Mouse (Mus musculus) stomach, postnatal 0 days (tissue): ENCODE data around the gene Trappc10. TPM values are rescaled to one million over a fixed set of nuclear protein-coding genes. Genes with fewer than 3 reads are reported as not detected.

Experiments used
- ATAC-seq: fragments of 200-750 bp; cut with Nextera tagmentation; 2 replicates; pipeline ENCODE4 v1.8.0; 2017; ENCODE audit not compliant: low FRiP score, low TSS enrichment
- DNase-seq: peaks from one replicate; pipeline ENCODE4 v3.0.0-alpha.2; 2016; ENCODE audit warnings: low spot score
- H3K27ac ChIP-seq: fragments of 300-500 bp; sonication (generic); replicated peaks from 2 replicates; pipeline ENCODE4 v1.5.1; 2014; ENCODE audit warnings: mild to moderate bottlenecking, control low read depth
- H3K27me3 ChIP-seq: fragments of 300-500 bp; sonication (generic); 2 replicates; pipeline ENCODE4 v1.6.1; 2014; ENCODE audit warnings: low read length; ENCODE audit not compliant: control insufficient read depth, insufficient read depth
- H3K36me3 ChIP-seq: fragments of 300-500 bp; sonication (generic); 2 replicates; pipeline ENCODE4 v1.6.1; 2014; ENCODE audit warnings: low read length, mixed read lengths; ENCODE audit not compliant: control insufficient read depth, insufficient read depth
- H3K4me1 ChIP-seq: fragments of 300-500 bp; sonication (generic); replicated peaks from 2 replicates; pipeline ENCODE4 v1.6.1; 2014; ENCODE audit warnings: antibody characterized with exemption; ENCODE audit not compliant: control insufficient read depth, insufficient read depth
- H3K4me2 ChIP-seq: fragments of 300-500 bp; sonication (generic); replicated peaks from 2 replicates; pipeline ENCODE4 v1.6.1; 2014; ENCODE audit warnings: low read depth, mild to moderate bottlenecking, control low read depth, moderate library complexity
- H3K4me3 ChIP-seq: fragments of 300-500 bp; sonication (generic); 2 replicates; pipeline ENCODE4 v1.5.1; 2014; ENCODE audit warnings: low read depth, low read length, control low read depth
- H3K9ac ChIP-seq: fragments of 300-500 bp; sonication (generic); 2 replicates; pipeline ENCODE4 v1.6.1; 2014; ENCODE audit warnings: mild to moderate bottlenecking, low read length, control low read depth, mixed read lengths
- H3K9me3 ChIP-seq: fragments of 300-500 bp; sonication (generic); 2 replicates; pipeline ENCODE4 v1.6.1; 2016; ENCODE audit warnings: low read length; ENCODE audit not compliant: control insufficient read depth
- CTCF ChIP-seq: IDR thresholded peaks from 2 replicates; pipeline ENCODE4 v1.5.1; 2016; ENCODE audit warnings: antibody characterized with exemption, low read depth, mild to moderate bottlenecking, moderate library complexity
- EP300 ChIP-seq: optimal IDR thresholded peaks from 2 replicates; pipeline ENCODE3; 2016; ENCODE audit warnings: antibody characterized with exemption
- WGBS: fragments of 180-500 bp; shearing (Covaris S2); extraction: QIAGEN DNeasy Blood & Tissue Kit; methylation state at CpG from one replicate; pipeline ENCODE4 v1.1.7; 2014; 5-methylcytosine and 5-hydroxymethylcytosine counted together
- polyA plus RNA-seq: library from polyadenylated mRNA; unstranded; fragments of >200 nt; fragmentation: Nextera tagmentation; extraction: Ambion mirVana; gene quantifications from 2 replicates; pipeline ENCODE4 v1.2.1, GENCODE M21; 2015

The Trappc10 gene
- polyA plus RNA-seq, 1 experiment from 2014 or later, result 17.8 TPM

- DNase-seq (no peak), ATAC-seq (no peak; the same call in 1 of the 2 replicates)
- H3K4me1 ChIP-seq, result no peaks in the 10 kb centered on the region
- no peaks in the 10 kb centered on the region for H3K9me3 ChIP-seq
- H3K27me3 ChIP-seq, result no peaks in the 10 kb centered on the region
- H3K4me2 ChIP-seq, result no peak overlapping the region
- no peaks in the 10 kb centered on the region for H3K36me3 ChIP-seq
- no peak overlapping the region for H3K9ac ChIP-seq
- 65% methylated on average over 10 of the region's 10 CpGs for WGBS
- TF ChIP-seq CTCF (no peak), EP300 (no peak)
- peak overlapping the region; percentile 30; the same call in 1 of the 2 replicates for H3K27ac ChIP-seq
- H3K4me3 ChIP-seq, result no peak overlapping the region
Observed at GRCm38 (mm10) chr10:78148834-78149766, 95.3 kb downstream of the Trappc10 start.

- Histone ChIP-seq H3K4me2 (no peak overlapping the region), H3K4me3 (no peak overlapping the region), H3K27ac (peak overlapping the region; percentile 30; the same call in 1 of the 2 replicates), H3K27me3 (no peaks in the 10 kb centered on the region), H3K9me3 (no peaks in the 10 kb centered on the region), H3K9ac (no peak overlapping the region), H3K4me1 (no peaks in the 10 kb centered on the region), H3K36me3 (no peaks in the 10 kb centered on the region)
- TF ChIP-seq CTCF (no peak), EP300 (no peak)
- ATAC-seq (0 out of 2 replicates have a peak, but pooled peaks have one; percentile 25), DNase-seq (no peak)
- WGBS, result 54% methylated on average over 4 of the region's 4 CpGs
Observed at GRCm38 (mm10) chr10:78147908-78148441, 96.5 kb downstream of the Trappc10 start.

- no peaks in the 10 kb centered on the region for H3K4me1 ChIP-seq
- H3K4me3 ChIP-seq, result no peak overlapping the region
- H3K4me2 ChIP-seq, result no peak overlapping the region
- no peaks in the 10 kb centered on the region for H3K36me3 ChIP-seq
- H3K9ac ChIP-seq, result no peak overlapping the region
- H3K27ac ChIP-seq, result peak overlapping the region; percentile 20; the same call in 1 of the 2 replicates
- DNase-seq (no peak), ATAC-seq (peak; percentile 77)
- WGBS, result 37% methylated on average over 8 of the region's 8 CpGs
- H3K9me3 ChIP-seq, result no peaks in the 10 kb centered on the region
- no peak for TF ChIP-seq EP300
- no peak for TF ChIP-seq CTCF
- no peaks in the 10 kb centered on the region for H3K27me3 ChIP-seq
Observed at GRCm38 (mm10) chr10:78143727-78144505, 100.5 kb downstream of the Trappc10 start.

GRCm38 (mm10) chr10:78140843-78141242, 103.6 kb downstream of the Trappc10 start:
- no peak overlapping the region for H3K27ac ChIP-seq
- no peaks in the 10 kb centered on the region for H3K36me3 ChIP-seq
- no peaks in the 10 kb centered on the region for H3K9me3 ChIP-seq
- no peaks in the 10 kb centered on the region for H3K4me1 ChIP-seq
- no peak overlapping the region for H3K9ac ChIP-seq
- no peak overlapping the region for H3K4me3 ChIP-seq
- TF ChIP-seq CTCF (no peak), EP300 (no peak)
- no peak overlapping the region for H3K4me2 ChIP-seq
- no peak for DNase-seq
- no peaks in the 10 kb centered on the region for H3K27me3 ChIP-seq
- no peak for ATAC-seq
- 64% methylated on average over 3 of the region's 3 CpGs for WGBS

- H3K9me3 ChIP-seq, result no peaks in the 10 kb centered on the region
- no peak overlapping the region for H3K4me3 ChIP-seq
- DNase-seq, result no peak
- peak overlapping the region; percentile 40; the same call in 1 of the 2 replicates for H3K27ac ChIP-seq
- H3K4me1 ChIP-seq, result 0 out of 2 replicates have a peak, but pooled peaks cover 3% of the 10 kb centered on the region
- H3K4me2 ChIP-seq, result no peak overlapping the region
- H3K27me3 ChIP-seq, result no peaks in the 10 kb centered on the region
- H3K36me3 ChIP-seq, result no peaks in the 10 kb centered on the region
- TF ChIP-seq EP300 (no peak), CTCF (no peak)
- WGBS, result 100% methylated on average over 1 of the region's 1 CpGs
- H3K9ac ChIP-seq, result no peak overlapping the region
- ATAC-seq, result no peak
Observed at GRCm38 (mm10) chr10:78140251-78140600, 104.2 kb downstream of the Trappc10 start.
